Mouse (Mus musculus): ENCODE measurements around the gene Sfta2. TPM values are rescaled to one million over a fixed set of nuclear protein-coding genes. Genes with fewer than 3 reads are reported as not detected.
A peak's percentile ranks its signal among the peaks of the same experiment; 100 is the strongest.

Gene Sfta2
- polyA plus RNA-seq, 1 experiment from 2014 or later: 0.44 TPM

DNA sequence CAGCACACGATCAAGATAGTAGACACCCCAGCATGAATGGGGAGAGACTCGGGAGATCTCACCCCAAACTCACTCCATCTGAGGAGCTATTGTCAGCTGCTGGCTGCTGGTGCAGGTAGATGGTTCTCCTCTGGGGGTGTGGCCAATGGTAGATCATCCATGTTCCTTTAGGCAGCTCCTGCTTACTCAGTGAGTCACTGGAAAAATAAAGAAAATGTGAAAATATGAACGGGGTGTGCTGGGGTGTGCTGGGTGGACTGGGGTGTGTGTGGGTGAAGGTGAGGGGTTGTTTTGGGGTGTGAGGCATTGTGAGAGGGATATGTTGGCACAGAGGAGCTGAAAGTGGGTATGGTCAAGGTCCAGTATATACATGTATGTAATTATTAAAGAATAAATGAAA is 4.0 kb upstream of the Sfta2 start:
- Histone ChIP-seq H3K9me3 (no peaks in the 10 kb centered on the region), H3K4me1 (replicated peaks) (no peaks in the 10 kb centered on the region), H3K4me2 (no peak overlapping the region), H3K36me3 (no peaks in the 10 kb centered on the region), H3K27me3 (no peaks in the 10 kb centered on the region), H3K27ac (replicated peaks) (no peak overlapping the region), H3K4me3 (no peak overlapping the region), H3K9ac (no peak overlapping the region)
- ATAC-seq (ENCODE audit: low FRiP score, low read depth): no peak
- 95% methylated on average over 3 of the region's 3 CpGs for WGBS

DNA sequence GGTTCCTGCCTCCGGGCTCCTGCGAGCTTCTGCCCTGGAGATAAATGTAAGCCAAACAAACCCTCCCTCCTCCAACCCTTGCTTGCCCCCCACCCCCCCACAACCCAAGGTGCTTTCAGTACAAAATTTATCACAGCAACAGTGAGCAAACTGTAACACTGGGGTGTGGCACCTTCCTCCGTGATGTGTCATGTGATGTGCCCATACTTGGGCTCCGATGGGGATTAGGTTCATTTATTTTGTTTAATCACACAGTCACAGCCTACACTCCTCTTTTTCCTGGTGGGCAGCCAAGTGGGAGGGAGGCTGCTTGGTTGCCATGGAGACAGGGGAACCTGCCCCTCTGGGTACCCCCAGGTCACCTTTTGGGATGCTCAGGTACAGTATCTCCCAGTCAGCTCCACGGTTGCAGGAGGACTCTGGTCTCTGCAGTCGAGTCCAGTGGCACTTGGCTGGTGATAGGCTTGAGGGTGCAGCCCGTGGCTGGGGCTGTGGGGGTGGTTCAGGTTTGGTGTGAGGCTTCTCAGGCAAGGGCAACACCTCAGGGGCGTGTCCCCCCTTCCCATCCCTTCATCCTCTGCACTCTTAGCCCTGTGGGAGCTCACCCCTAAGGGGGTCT is 496 bp downstream of the Sfta2 start:
- H3K27me3 ChIP-seq: no peaks in the 10 kb centered on the region
- H3K36me3 ChIP-seq: no peaks in the 10 kb centered on the region
- H3K9me3 ChIP-seq: no peaks in the 10 kb centered on the region
- H3K4me1 ChIP-seq (replicated peaks): no peaks in the 10 kb centered on the region
- H3K9ac ChIP-seq: no peak overlapping the region
- H3K27ac ChIP-seq (replicated peaks): no peak overlapping the region
- no peak overlapping the region for H3K4me2 ChIP-seq
- H3K4me3 ChIP-seq: no peak overlapping the region
- no peak for ATAC-seq (ENCODE audit: low FRiP score, low read depth)
- 65% methylated on average over 8 of the region's 8 CpGs for whole genome bisulfite sequencing

- no peaks in the 10 kb centered on the region for H3K4me1 ChIP-seq (replicated peaks)
- H3K9ac ChIP-seq: no peak overlapping the region
- WGBS: 79% methylated on average over 4 of the region's 4 CpGs
- ATAC-seq (ENCODE audit: low FRiP score, low read depth): no peak
- no peaks in the 10 kb centered on the region for H3K27me3 ChIP-seq
- no peak overlapping the region for H3K27ac ChIP-seq (replicated peaks)
- no peak overlapping the region for H3K4me3 ChIP-seq
- no peaks in the 10 kb centered on the region for H3K9me3 ChIP-seq
- no peak overlapping the region for H3K4me2 ChIP-seq
- no peaks in the 10 kb centered on the region for H3K36me3 ChIP-seq
Observed at GRCm38 (mm10) chr17:35617127-35617526, 15.8 kb downstream of the Sfta2 start.

GRCm38 (mm10) chr17:35626537-35626936 is 25.2 kb downstream of the Sfta2 start, which contains the start of gene Gm9573:
Gene Gm9573, minus strand, starts transcription at chr17:35626637.
- Histone ChIP-seq H3K9ac (no peak within 1 kb of the TSS), H3K4me1 (replicated peaks) (no peaks in the 10 kb centered on the region), H3K36me3 (no peaks in the 10 kb centered on the region), H3K9me3 (no peaks in the 10 kb centered on the region), H3K4me3 (no peak within 1 kb of the TSS), H3K4me2 (no peak within 1 kb of the TSS), H3K27me3 (no peaks in the 10 kb centered on the region), H3K27ac (replicated peaks) (no peak within 1 kb of the TSS)
- WGBS: 90% methylated on average over 7 of the region's 7 CpGs
- ATAC-seq (ENCODE audit: low FRiP score, low read depth): no peak

- peaks cover 7% of the 10 kb centered on the region for H3K4me1 ChIP-seq (replicated peaks)
- 17% methylated on average over 1 of the region's 1 CpGs for WGBS
- peak overlapping the region; percentile 51; the same call in 1 of the 2 replicates for H3K27ac ChIP-seq (replicated peaks)
- no peaks in the 10 kb centered on the region for H3K36me3 ChIP-seq
- H3K9ac ChIP-seq: no peak overlapping the region
- H3K4me2 ChIP-seq: no peak overlapping the region
- ATAC-seq (ENCODE audit: low FRiP score, low read depth): 0 out of 2 replicates have a peak, but pooled peaks have one; percentile 24
- H3K9me3 ChIP-seq: no peaks in the 10 kb centered on the region
- H3K27me3 ChIP-seq: no peaks in the 10 kb centered on the region
- no peak overlapping the region for H3K4me3 ChIP-seq
Observed at GRCm38 (mm10) chr17:35633992-35634391, 32.6 kb downstream of the Sfta2 start.

GRCm38 (mm10) chr17:35635202-35635601 is 33.9 kb downstream of the Sfta2 start:
- WGBS: 70% methylated on average over 3 of the region's 3 CpGs
- Histone ChIP-seq H3K9ac (no peak overlapping the region), H3K27me3 (no peaks in the 10 kb centered on the region), H3K4me3 (no peak overlapping the region), H3K27ac (replicated peaks) (no peak overlapping the region), H3K4me2 (no peak overlapping the region), H3K9me3 (no peaks in the 10 kb centered on the region), H3K4me1 (replicated peaks) (peaks cover 7% of the 10 kb centered on the region), H3K36me3 (no peaks in the 10 kb centered on the region)
- ATAC-seq (ENCODE audit: low FRiP score, low read depth): no peak

- Histone ChIP-seq H3K9ac (peak overlapping the region; percentile 49), H3K36me3 (no peaks in the 10 kb centered on the region), H3K27me3 (no peaks in the 10 kb centered on the region), H3K4me2 (peak overlapping the region; percentile 84), H3K4me1 (replicated peaks) (peaks cover 7% of the 10 kb centered on the region), H3K9me3 (no peaks in the 10 kb centered on the region), H3K27ac (replicated peaks) (peak overlapping the region; percentile 73), H3K4me3 (peak overlapping the region; percentile 44)
- ATAC-seq (ENCODE audit: low FRiP score, low read depth): peak; percentile 80
- under 1% methylated on average over 15 of the region's 15 CpGs for WGBS
Observed at GRCm38 (mm10) chr17:35635699-35636111, 34.4 kb downstream of the Sfta2 start.

GRCm38 (mm10) chr17:35636363-35636762 is 35.0 kb downstream of the Sfta2 start:
- 0 out of 2 replicates have a peak, but pooled peaks have one; percentile 52 for ATAC-seq (ENCODE audit: low FRiP score, low read depth)
- H3K9me3 ChIP-seq: no peaks in the 10 kb centered on the region
- 35% methylated on average over 5 of the region's 5 CpGs for whole genome bisulfite sequencing
- H3K4me1 ChIP-seq (replicated peaks): peaks cover 7% of the 10 kb centered on the region
- H3K36me3 ChIP-seq: no peaks in the 10 kb centered on the region
- peak overlapping the region; percentile 44; the same call in 1 of the 2 replicates for H3K4me3 ChIP-seq
- no peak overlapping the region for H3K9ac ChIP-seq
- peak overlapping the region; percentile 84; the same call in 1 of the 2 replicates for H3K4me2 ChIP-seq
- H3K27ac ChIP-seq (replicated peaks): no peak overlapping the region
- no peaks in the 10 kb centered on the region for H3K27me3 ChIP-seq

GRCm38 (mm10) chr17:35638475-35639190 is 37.3 kb downstream of the Sfta2 start:
- no peaks in the 10 kb centered on the region for H3K27me3 ChIP-seq
- WGBS: 26% methylated on average over 14 of the region's 14 CpGs
- H3K27ac ChIP-seq (replicated peaks): no peak overlapping the region
- no peaks in the 10 kb centered on the region for H3K36me3 ChIP-seq
- no peak overlapping the region for H3K4me3 ChIP-seq
- no peak overlapping the region for H3K9ac ChIP-seq
- no peaks in the 10 kb centered on the region for H3K9me3 ChIP-seq
- peak; percentile 86 for ATAC-seq (ENCODE audit: low FRiP score, low read depth)
- H3K4me2 ChIP-seq: peak overlapping the region; percentile 33
- peaks cover 7% of the 10 kb centered on the region for H3K4me1 ChIP-seq (replicated peaks)

GRCm38 (mm10) chr17:35639352-35639751 is 38.0 kb downstream of the Sfta2 start:
- H3K9ac ChIP-seq: no peak overlapping the region
- H3K9me3 ChIP-seq: no peaks in the 10 kb centered on the region
- 87% methylated on average over 6 of the region's 6 CpGs for WGBS
- H3K4me1 ChIP-seq (replicated peaks): peaks cover 3% of the 10 kb centered on the region; the same call in 1 of the 2 replicates
- no peak overlapping the region for H3K27ac ChIP-seq (replicated peaks)
- no peaks in the 10 kb centered on the region for H3K27me3 ChIP-seq
- H3K36me3 ChIP-seq: no peaks in the 10 kb centered on the region
- H3K4me2 ChIP-seq: no peak overlapping the region
- no peak overlapping the region for H3K4me3 ChIP-seq
- no peak for ATAC-seq (ENCODE audit: low FRiP score, low read depth)

DNA sequence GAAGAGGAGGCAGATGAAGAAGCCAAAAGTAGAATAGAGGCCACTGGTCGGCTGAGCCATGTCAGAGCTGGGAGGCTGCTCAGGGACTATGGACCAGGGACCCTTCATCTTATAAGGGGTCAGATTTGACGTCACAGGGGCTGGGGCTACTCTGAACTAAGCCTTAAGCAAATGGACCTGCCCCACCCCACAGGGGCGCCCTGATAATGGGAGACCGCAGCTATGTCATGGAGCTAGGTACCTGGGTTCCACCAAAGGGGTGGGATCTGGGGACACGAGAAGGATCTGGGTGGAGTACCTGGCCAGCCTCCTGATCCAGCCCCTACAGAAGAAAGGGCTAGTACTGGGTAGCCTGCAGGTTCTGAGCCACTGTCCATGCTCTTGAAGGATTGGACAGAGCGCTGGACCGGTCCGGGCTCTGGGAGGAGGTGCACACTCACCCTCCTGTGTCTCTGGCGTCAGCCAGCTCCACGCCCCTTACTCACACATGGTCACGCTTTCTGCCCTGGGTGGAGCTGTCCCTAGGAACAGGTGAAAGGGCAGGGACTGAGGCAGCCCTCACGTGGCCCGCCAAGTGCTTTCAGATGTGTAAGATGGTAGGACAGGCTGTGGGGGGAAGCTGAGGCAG is 42.4 kb downstream of the Sfta2 start, which contains the start of gene Mucl3:
Mucl3 (minus strand) TSS at position 87 of the 628 bp plus-strand sequence.
- Histone ChIP-seq H3K4me3 (no peak within 1 kb of the TSS), H3K9me3 (no peaks in the 10 kb centered on the region), H3K36me3 (no peaks in the 10 kb centered on the region), H3K27ac (replicated peaks) (no peak within 1 kb of the TSS), H3K27me3 (no peaks in the 10 kb centered on the region), H3K4me1 (replicated peaks) (no peaks in the 10 kb centered on the region), H3K4me2 (no peak within 1 kb of the TSS), H3K9ac (no peak within 1 kb of the TSS)
- ATAC-seq (ENCODE audit: low FRiP score, low read depth): no peak
- WGBS: 72% methylated on average over 13 of the region's 13 CpGs

DNA sequence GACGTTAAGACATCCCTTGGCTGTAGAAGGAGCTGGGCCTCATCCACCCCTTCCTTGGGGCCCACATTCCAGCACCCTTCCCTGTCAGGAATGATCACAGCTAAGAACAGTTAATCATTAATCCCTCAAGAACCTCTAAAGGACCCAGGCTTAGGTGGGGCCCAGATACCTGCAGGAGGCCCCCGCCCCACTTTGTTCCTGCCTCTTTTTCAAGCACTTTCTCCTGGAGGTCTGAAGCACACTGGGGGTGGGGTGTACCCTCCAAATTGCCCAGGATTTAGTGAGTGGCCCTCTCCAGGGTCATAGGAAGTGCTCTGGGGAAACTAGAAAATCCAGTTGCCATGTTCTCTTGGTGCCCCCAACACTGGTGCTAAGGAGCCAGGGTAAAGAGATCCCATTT is 48.1 kb downstream of the Sfta2 start:
- no peak overlapping the region for H3K4me3 ChIP-seq
- 74% methylated on average over 2 of the region's 2 CpGs for WGBS
- H3K4me2 ChIP-seq: no peak overlapping the region
- H3K9ac ChIP-seq: no peak overlapping the region
- no peaks in the 10 kb centered on the region for H3K4me1 ChIP-seq (replicated peaks)
- no peak overlapping the region for H3K27ac ChIP-seq (replicated peaks)
- no peaks in the 10 kb centered on the region for H3K36me3 ChIP-seq
- no peak for ATAC-seq (ENCODE audit: low FRiP score, low read depth)
- H3K27me3 ChIP-seq: no peaks in the 10 kb centered on the region
- no peaks in the 10 kb centered on the region for H3K9me3 ChIP-seq

Data from hindbrain, embryonic 15.5 days (tissue).